Mouse (Mus musculus): ENCODE results near the gene Wwox. TPM values are rescaled to one million over a fixed set of nuclear protein-coding genes. Genes with fewer than 3 reads are reported as not detected.

The Wwox gene
- polyA plus RNA-seq, 1 experiment from 2014 or later, result 11.0 TPM

- Histone ChIP-seq H3K36me3 (ENCODE audit: control insufficient read depth, insufficient read depth, low read length) (no peaks in the 10 kb centered on the region), H3K9ac (ENCODE audit: low read depth, low read length) (no peak overlapping the region), H3K27ac (replicated peaks; ENCODE audit: low read depth, low read length) (no peak overlapping the region), H3K9me3 (ENCODE audit: control insufficient read depth, low read length) (0 out of 2 replicates have a peak, but pooled peaks cover 6% of the 10 kb centered on the region), H3K4me1 (ENCODE audit: control insufficient read depth, insufficient read depth, low read length) (peaks cover 6% of the 10 kb centered on the region; the same call in 1 of the 2 replicates), H3K4me2 (ENCODE audit: low read depth, low read length) (no peak overlapping the region), H3K27me3 (replicated peaks; ENCODE audit: control insufficient read depth, insufficient read depth, low read length) (no peaks in the 10 kb centered on the region), H3K4me3 (ENCODE audit: low read depth, low read length) (no peak overlapping the region)
- 88% methylated on average over 6 of the region's 6 CpGs for WGBS
- no peak for DNase-seq (ENCODE audit: low spot score)
- no peak for ATAC-seq (ENCODE audit: low read depth)
Measured at GRCm38 (mm10) chr8:114869321-114869720, 429.9 kb downstream of the Wwox start.

GRCm38 (mm10) chr8:114870410-114870809 lies 431.0 kb downstream of the Wwox start:
- Histone ChIP-seq H3K27ac (replicated peaks; ENCODE audit: low read depth, low read length) (no peak overlapping the region), H3K4me3 (ENCODE audit: low read depth, low read length) (no peak overlapping the region), H3K9me3 (ENCODE audit: control insufficient read depth, low read length) (0 out of 2 replicates have a peak, but pooled peaks cover 6% of the 10 kb centered on the region), H3K27me3 (replicated peaks; ENCODE audit: control insufficient read depth, insufficient read depth, low read length) (no peaks in the 10 kb centered on the region), H3K4me2 (ENCODE audit: low read depth, low read length) (no peak overlapping the region), H3K4me1 (ENCODE audit: control insufficient read depth, insufficient read depth, low read length) (peaks cover 6% of the 10 kb centered on the region; the same call in 1 of the 2 replicates), H3K36me3 (ENCODE audit: control insufficient read depth, insufficient read depth, low read length) (no peaks in the 10 kb centered on the region), H3K9ac (ENCODE audit: low read depth, low read length) (no peak overlapping the region)
- ATAC-seq (ENCODE audit: low read depth) (no peak), DNase-seq (ENCODE audit: low spot score) (no peak)
- WGBS, result 89% methylated on average over 8 of the region's 8 CpGs

GRCm38 (mm10) chr8:114872491-114872890 lies 433.0 kb downstream of the Wwox start:
- Histone ChIP-seq H3K9ac (ENCODE audit: low read depth, low read length) (no peak overlapping the region), H3K4me2 (ENCODE audit: low read depth, low read length) (no peak overlapping the region), H3K27me3 (replicated peaks; ENCODE audit: control insufficient read depth, insufficient read depth, low read length) (no peaks in the 10 kb centered on the region), H3K9me3 (ENCODE audit: control insufficient read depth, low read length) (0 out of 2 replicates have a peak, but pooled peaks cover 6% of the 10 kb centered on the region), H3K36me3 (ENCODE audit: control insufficient read depth, insufficient read depth, low read length) (no peaks in the 10 kb centered on the region), H3K27ac (replicated peaks; ENCODE audit: low read depth, low read length) (0 out of 2 replicates have a peak overlapping the region, but pooled peaks have one; percentile 24), H3K4me3 (ENCODE audit: low read depth, low read length) (no peak overlapping the region), H3K4me1 (ENCODE audit: control insufficient read depth, insufficient read depth, low read length) (peaks cover 24% of the 10 kb centered on the region)
- DNase-seq (ENCODE audit: low spot score) (peak; percentile 90), ATAC-seq (ENCODE audit: low read depth) (peak; percentile 30; the same call in 1 of the 2 replicates)
- WGBS, result 52% methylated on average over 3 of the region's 3 CpGs

GRCm38 (mm10) chr8:114875161-114875560 lies 435.7 kb downstream of the Wwox start:
- no peak overlapping the region for H3K27ac ChIP-seq (replicated peaks; ENCODE audit: low read depth, low read length)
- H3K4me1 ChIP-seq (ENCODE audit: control insufficient read depth, insufficient read depth, low read length), result peaks cover 31% of the 10 kb centered on the region

GRCm38 (mm10) chr8:114876161-114876611 lies 436.7 kb downstream of the Wwox start:
- WGBS, result 7% methylated on average over 11 of the region's 11 CpGs

More at GRCm38 (mm10) chr8:114875161-114875560, 435.7 kb downstream of the Wwox start:
- Histone ChIP-seq H3K9me3 (ENCODE audit: control insufficient read depth, low read length) (0 out of 2 replicates have a peak, but pooled peaks cover 3% of the 10 kb centered on the region), H3K27me3 (replicated peaks; ENCODE audit: control insufficient read depth, insufficient read depth, low read length) (no peaks in the 10 kb centered on the region), H3K4me3 (ENCODE audit: low read depth, low read length) (no peak overlapping the region), H3K36me3 (ENCODE audit: control insufficient read depth, insufficient read depth, low read length) (no peaks in the 10 kb centered on the region), H3K9ac (ENCODE audit: low read depth, low read length) (no peak overlapping the region), H3K4me2 (ENCODE audit: low read depth, low read length) (no peak overlapping the region)
- ATAC-seq (ENCODE audit: low read depth), result no peak
- 82% methylated on average over 5 of the region's 5 CpGs for WGBS
- DNase-seq (ENCODE audit: low spot score), result no peak

GRCm38 (mm10) chr8:114876696-114877206 lies 437.3 kb downstream of the Wwox start:
- Histone ChIP-seq H3K36me3 (ENCODE audit: control insufficient read depth, insufficient read depth, low read length) (no peaks in the 10 kb centered on the region), H3K4me2 (ENCODE audit: low read depth, low read length) (peak overlapping the region; percentile 47), H3K4me1 (ENCODE audit: control insufficient read depth, insufficient read depth, low read length) (peaks cover 31% of the 10 kb centered on the region), H3K27me3 (replicated peaks; ENCODE audit: control insufficient read depth, insufficient read depth, low read length) (no peaks in the 10 kb centered on the region), H3K9me3 (ENCODE audit: control insufficient read depth, low read length) (no peaks in the 10 kb centered on the region), H3K4me3 (ENCODE audit: low read depth, low read length) (no peak overlapping the region), H3K27ac (replicated peaks; ENCODE audit: low read depth, low read length) (peak overlapping the region; percentile 55), H3K9ac (ENCODE audit: low read depth, low read length) (peak overlapping the region; percentile 14; the same call in 1 of the 2 replicates)
- no peak for ATAC-seq (ENCODE audit: low read depth)
- DNase-seq (ENCODE audit: low spot score), result no peak
- 30% methylated on average over 9 of the region's 9 CpGs for WGBS

More at GRCm38 (mm10) chr8:114876161-114876611, 436.7 kb downstream of the Wwox start:
- peak overlapping the region; percentile 55 for H3K27ac ChIP-seq (replicated peaks; ENCODE audit: low read depth, low read length)
- no peak overlapping the region for H3K4me3 ChIP-seq (ENCODE audit: low read depth, low read length)
- peak; percentile 58 for ATAC-seq (ENCODE audit: low read depth)
- peaks cover 31% of the 10 kb centered on the region for H3K4me1 ChIP-seq (ENCODE audit: control insufficient read depth, insufficient read depth, low read length)
- H3K36me3 ChIP-seq (ENCODE audit: control insufficient read depth, insufficient read depth, low read length), result no peaks in the 10 kb centered on the region
- H3K9ac ChIP-seq (ENCODE audit: low read depth, low read length), result peak overlapping the region; percentile 14; the same call in 1 of the 2 replicates
- 0 out of 2 replicates have a peak, but pooled peaks cover 3% of the 10 kb centered on the region for H3K9me3 ChIP-seq (ENCODE audit: control insufficient read depth, low read length)
- DNase-seq (ENCODE audit: low spot score), result peak; percentile 82
- peak overlapping the region; percentile 47 for H3K4me2 ChIP-seq (ENCODE audit: low read depth, low read length)
- H3K27me3 ChIP-seq (replicated peaks; ENCODE audit: control insufficient read depth, insufficient read depth, low read length), result no peaks in the 10 kb centered on the region

GRCm38 (mm10) chr8:114877234-114877633 lies 437.8 kb downstream of the Wwox start:
- H3K27ac ChIP-seq (replicated peaks; ENCODE audit: low read depth, low read length), result peak overlapping the region; percentile 55; the same call in 1 of the 2 replicates
- WGBS, result 77% methylated on average over 10 of the region's 10 CpGs
- no peaks in the 10 kb centered on the region for H3K27me3 ChIP-seq (replicated peaks; ENCODE audit: control insufficient read depth, insufficient read depth, low read length)
- DNase-seq (ENCODE audit: low spot score) (no peak), ATAC-seq (ENCODE audit: low read depth) (no peak)
- H3K4me1 ChIP-seq (ENCODE audit: control insufficient read depth, insufficient read depth, low read length), result peaks cover 31% of the 10 kb centered on the region
- H3K9me3 ChIP-seq (ENCODE audit: control insufficient read depth, low read length), result no peaks in the 10 kb centered on the region
- H3K4me3 ChIP-seq (ENCODE audit: low read depth, low read length), result no peak overlapping the region
- H3K9ac ChIP-seq (ENCODE audit: low read depth, low read length), result no peak overlapping the region
- peak overlapping the region; percentile 47; the same call in 1 of the 2 replicates for H3K4me2 ChIP-seq (ENCODE audit: low read depth, low read length)
- no peaks in the 10 kb centered on the region for H3K36me3 ChIP-seq (ENCODE audit: control insufficient read depth, insufficient read depth, low read length)

- H3K27ac ChIP-seq (replicated peaks; ENCODE audit: low read depth, low read length), result no peak overlapping the region
- H3K9ac ChIP-seq (ENCODE audit: low read depth, low read length), result no peak overlapping the region
- H3K4me1 ChIP-seq (ENCODE audit: control insufficient read depth, insufficient read depth, low read length), result peaks cover 25% of the 10 kb centered on the region
- no peak overlapping the region for H3K4me3 ChIP-seq (ENCODE audit: low read depth, low read length)
- H3K27me3 ChIP-seq (replicated peaks; ENCODE audit: control insufficient read depth, insufficient read depth, low read length), result no peaks in the 10 kb centered on the region
- ATAC-seq (ENCODE audit: low read depth), result no peak
- WGBS, result 75% methylated on average over 13 of the region's 14 CpGs
- H3K4me2 ChIP-seq (ENCODE audit: low read depth, low read length), result no peak overlapping the region
- DNase-seq (ENCODE audit: low spot score), result no peak
- no peaks in the 10 kb centered on the region for H3K9me3 ChIP-seq (ENCODE audit: control insufficient read depth, low read length)
- no peaks in the 10 kb centered on the region for H3K36me3 ChIP-seq (ENCODE audit: control insufficient read depth, insufficient read depth, low read length)
Measured at GRCm38 (mm10) chr8:114878449-114879276, 439.2 kb downstream of the Wwox start.
